Mouse (Mus musculus) bone marrow, adult 2 months (tissue): ENCODE measurements at regions not wholly inside any gene's neighbourhood (a gene's known extent, or its start where the extent isn't known, plus 50 kb on each side); places are given as distances from the start of the nearest gene placed in this dataset.

Experiments used
- CTCF ChIP-seq: fragments of 200-500 bp; IDR thresholded peaks from 2 replicates; pipeline ENCODE4 v1.5.1; 2011; ENCODE audit warnings: low read length, control low read depth; ENCODE audit not compliant: control insufficient read depth, insufficient read depth
- POLR2A ChIP-seq: fragments of 200-500 bp; IDR thresholded peaks from 2 replicates; pipeline ENCODE4 v1.6.1; 2011; ENCODE audit warnings: low read depth, mild to moderate bottlenecking, control low read depth, low read length, borderline replicate concordance; ENCODE audit not compliant: control insufficient read depth

GRCm38 (mm10) chr2:114803928-114804327 is 149.2 kb upstream of the Dph6 start:
- no peak for TF ChIP-seq POLR2A
- no peak for TF ChIP-seq CTCF
